ENCODE assay signal across 11 mouse cellular contexts in genomic region chr14:74835010-74835409, GRCm38 (mm10).
DNase-seq lines count a peak whose midpoint lies in the region; ATAC-seq and TF ChIP-seq lines count a peak whose summit lies in the region.
"Had no signal": no experiment of that assay in that cellular context is flagged by ENCODE, and none has a peak within 500 bp of the region (broad histone marks: within the 10 kb centered on the region; RNA-seq: fewer than 3 reads in every experiment).

No protein-coding gene starts in this region.

- H3K9me3 ChIP-seq in lung, postnatal 0 days (ENCODE audit: low read length): no peaks in the 10 kb centered on the region
- H3K9me3 ChIP-seq: midbrain, embryonic 12.5 days had no signal

- H3K4me2 ChIP-seq in lung, postnatal 0 days (replicated peaks; ENCODE audit: low read depth, low read length): no peak overlapping the region
- H3K4me2 ChIP-seq: midbrain, embryonic 12.5 days had no signal

- intact Hi-C loops in gastrocnemius, adult 2 months (cut with DNase I): no loop called here
- intact Hi-C loops in left cerebral cortex, postnatal 10 days (cut with DNase I): no loop called here

- TF ChIP-seq CTCF in gastrocnemius, adult 2 months (IDR thresholded peaks at IDR 0.05): no peak
- no peak for TF ChIP-seq CTCF in lung, postnatal 0 days (IDR thresholded peaks at IDR 0.05)

- peak overlapping the region; percentile 43; the same call in 1 of the 2 replicates for H3K27ac ChIP-seq in gastrocnemius, adult 2 months
- no peak overlapping the region for H3K27ac ChIP-seq in lung, postnatal 0 days (ENCODE audit: low read length)
- H3K27ac ChIP-seq: kidney, postnatal 0 days; left cerebral cortex, adult 2 months; midbrain, embryonic 12.5 days had no signal

- H3K4me1 ChIP-seq in lung, postnatal 0 days (ENCODE audit: insufficient read depth, low read depth, low read length): peaks cover 2% of the 10 kb centered on the region; the same call in 1 of the 2 replicates
- H3K4me1 ChIP-seq: midbrain, embryonic 12.5 days had no signal

- no peak overlapping the region for H3K4me3 ChIP-seq in gastrocnemius, adult 2 months
- no peak overlapping the region for H3K4me3 ChIP-seq in lung, postnatal 0 days (ENCODE audit: low read depth, low read length)
- H3K4me3 ChIP-seq: left cerebral cortex, adult 2 months; midbrain, embryonic 12.5 days had no signal

- DNase-seq in gastrocnemius, adult 2 months: no peak
- DNase-seq in gastrocnemius, postnatal 25 days: no peak
- DNase-seq in lung, postnatal 0 days (ENCODE audit: low spot score): no peak
- DNase-seq in lung, postnatal 25 days (ENCODE audit: low spot score): no peak
- DNase-seq in ZHBTc4 (ENCODE audit: low read depth, low spot score): peak; percentile 12
- no peak for DNase-seq in left cerebral cortex, postnatal 10 days (ENCODE audit: extremely low spot score in 1 of 2, low spot score in 2 of 2)
- DNase-seq in kidney, postnatal 25 days: no peak

- no peaks in the 10 kb centered on the region for H3K36me3 ChIP-seq in lung, postnatal 0 days (ENCODE audit: insufficient read depth, low read length)
- H3K36me3 ChIP-seq: midbrain, embryonic 12.5 days had no signal

- H3K27me3 ChIP-seq in lung, postnatal 0 days (replicated peaks; ENCODE audit: insufficient read depth, low read length): no peaks in the 10 kb centered on the region
- H3K27me3 ChIP-seq: midbrain, embryonic 12.5 days had no signal

- H3K9ac ChIP-seq in lung, postnatal 0 days (replicated peaks; ENCODE audit: low read depth): no peak overlapping the region
- H3K9ac ChIP-seq: midbrain, embryonic 12.5 days had no signal

- peak; percentile 69 for ATAC-seq in lung, postnatal 0 days
- 0 out of 2 replicates have a peak, but pooled peaks have one; percentile 22 for ATAC-seq in monocyte, adult 5-6 weeks (replicated peaks; ENCODE audit: insufficient number of reproducible peaks, low FRiP score, low TSS enrichment, poor library complexity, severe bottlenecking)

- no peak for TF ChIP-seq EP300 in lung, postnatal 0 days (IDR thresholded peaks at IDR 0.05)

- 64% methylated on average over 1 of the region's 1 CpGs for WGBS in lung, postnatal 0 days
